Mouse (Mus musculus): Measurements from ENCODE around the gene Zfp882.
"Not testable (repeated sequence)": the region's sequence is repeated elsewhere in the genome, so short reads cannot be mapped to it uniquely, and the experiment has no call there.

Gene Zfp882

GRCm38 (mm10) chr8:71908309-71909261, at the start of gene Zfp882, which contains the start of gene Zfp617:
Zfp882 (plus strand) TSS chr8:71908608.
Zfp617 (plus strand) TSS chr8:71908635.
- peak; percentile 82 for DNase-seq (ENCODE audit: low spot score)

DNA sequence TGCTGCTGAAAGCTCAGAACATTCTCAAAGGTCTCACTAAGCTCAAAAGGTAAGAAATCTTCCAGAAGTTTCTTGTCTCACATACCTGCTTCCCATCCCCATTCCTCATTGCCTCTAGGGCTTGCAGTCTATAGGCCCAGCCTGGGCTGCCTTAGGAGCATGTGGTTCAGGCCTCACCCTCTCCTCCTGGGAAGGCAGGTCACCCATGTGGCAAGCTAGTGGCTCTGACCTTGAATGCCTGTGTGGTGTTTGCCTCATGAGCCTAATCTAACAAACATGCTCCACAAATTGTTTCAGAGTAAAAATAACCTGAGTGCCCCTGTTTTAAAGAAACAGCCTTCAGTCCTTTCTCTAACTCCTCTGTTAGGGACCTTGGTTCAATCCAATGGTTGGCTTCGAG, 46.9 kb upstream of the Zfp882 start:
- not testable (repeated sequence) for DNase-seq (ENCODE audit: low spot score)

DNA sequence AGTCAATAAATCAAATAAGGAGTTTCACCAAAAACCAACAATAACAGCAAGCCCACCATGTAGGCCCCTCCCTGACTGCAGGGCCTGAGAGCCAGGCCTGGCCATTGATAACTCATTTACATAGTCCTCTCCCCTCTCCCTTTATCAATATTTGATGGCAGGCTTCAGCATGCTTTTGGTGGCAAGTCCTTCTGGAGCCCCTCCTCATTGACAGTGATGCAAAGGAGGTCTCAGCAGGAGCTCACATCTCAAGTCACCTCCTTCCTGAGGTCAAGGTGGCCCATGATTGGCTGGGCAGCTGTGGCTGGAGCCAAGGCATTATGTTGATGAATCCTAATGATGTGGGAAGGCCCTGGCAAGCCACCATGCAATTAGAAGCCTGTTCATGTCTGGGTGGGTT, 46.4 kb upstream of the Zfp882 start:
- DNase-seq (ENCODE audit: low spot score) = not testable (repeated sequence)

- peak; percentile 48 for DNase-seq (ENCODE audit: low spot score)
Measured at GRCm38 (mm10) chr8:71881618-71882274, 26.7 kb upstream of the Zfp882 start, which contains the start of gene Zfp709. Zfp709 (plus strand) TSS chr8:71882019.

DNA sequence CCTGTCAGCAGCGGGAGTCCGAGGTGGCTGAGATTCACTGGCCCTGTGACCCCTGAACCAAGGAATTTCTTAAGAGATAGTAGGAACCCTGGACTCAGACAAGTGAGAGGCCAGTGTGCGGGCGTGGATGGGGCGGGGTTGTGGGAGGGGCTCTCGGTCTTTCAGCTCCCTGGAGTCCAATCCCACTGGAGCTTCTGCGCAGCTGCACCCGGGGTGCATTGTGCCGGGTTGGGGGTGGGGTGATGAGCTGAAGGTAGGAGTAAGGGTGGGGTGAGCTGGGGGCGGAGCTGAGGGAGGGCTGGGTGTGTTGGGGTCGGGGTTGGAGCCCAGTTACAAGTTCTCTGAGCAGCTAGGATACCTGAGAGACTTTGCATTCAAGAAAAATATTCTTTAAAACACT, 7.7 kb upstream of the Zfp882 start:
- DNase-seq (ENCODE audit: low spot score) = not testable (repeated sequence)

DNA sequence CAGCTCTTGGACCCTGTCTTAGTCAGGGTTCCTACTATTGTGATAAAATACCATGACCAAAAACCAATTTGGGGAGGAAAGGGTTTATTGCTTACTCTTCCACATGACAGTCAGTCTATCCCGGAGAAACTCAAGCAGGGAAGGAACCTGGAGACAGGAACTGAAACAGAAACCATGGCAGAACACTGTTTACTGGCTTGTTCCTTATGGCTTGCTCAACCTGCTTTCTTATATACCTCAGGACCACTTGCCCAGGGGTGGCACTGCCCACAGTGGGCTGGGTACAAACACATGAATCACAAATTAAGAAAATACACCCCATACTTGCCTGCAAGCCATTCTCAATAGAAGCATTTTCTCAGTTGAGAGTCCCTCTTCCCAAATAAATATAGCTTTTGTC, 5.3 kb upstream of the Zfp882 start:
- not testable (repeated sequence) for DNase-seq (ENCODE audit: low spot score)

DNA sequence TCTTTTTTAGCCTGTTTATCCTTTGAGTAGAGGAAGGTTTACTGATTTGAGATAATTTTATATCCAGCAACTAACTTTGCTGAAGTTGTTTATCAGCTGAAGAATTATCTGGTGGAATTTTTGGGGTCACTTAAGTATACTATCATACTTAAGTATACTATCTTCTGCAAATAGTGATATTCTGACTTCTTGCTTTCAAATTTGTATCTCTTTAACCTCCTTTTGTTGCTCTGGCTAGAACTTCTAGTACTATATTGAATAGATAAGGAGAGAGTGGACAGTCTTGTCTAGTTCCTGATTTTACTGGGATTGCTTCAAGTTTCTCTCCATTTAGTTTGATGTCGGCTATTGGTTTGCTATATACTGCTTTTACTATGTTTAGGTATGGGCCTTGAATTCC, 1.6 kb upstream of the Zfp882 start:
- DNase-seq (ENCODE audit: low spot score) = no peak

DNA sequence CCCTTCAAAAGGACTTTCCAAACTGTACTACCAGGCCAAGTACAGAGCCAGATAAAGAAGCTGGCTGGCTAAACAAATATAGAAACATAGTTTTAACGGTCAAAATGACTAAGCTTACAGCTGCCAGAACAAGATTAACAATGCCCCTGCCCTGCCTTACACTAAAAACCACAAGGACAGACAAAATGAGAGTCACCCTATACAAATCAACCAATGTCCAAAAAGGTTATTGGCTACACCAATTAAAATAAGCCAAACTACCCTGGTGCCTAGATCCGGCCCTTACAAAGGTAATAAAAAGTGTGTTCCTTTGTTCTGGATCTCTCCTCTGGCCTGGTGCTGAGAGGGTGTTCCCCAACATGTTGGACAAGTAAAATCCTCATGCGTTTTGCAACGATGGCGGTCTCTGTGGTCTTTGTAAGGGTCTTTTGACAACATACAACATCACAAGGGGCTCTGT, 580 bp upstream of the Zfp882 start:
- no peak for DNase-seq (ENCODE audit: low spot score)

DNA sequence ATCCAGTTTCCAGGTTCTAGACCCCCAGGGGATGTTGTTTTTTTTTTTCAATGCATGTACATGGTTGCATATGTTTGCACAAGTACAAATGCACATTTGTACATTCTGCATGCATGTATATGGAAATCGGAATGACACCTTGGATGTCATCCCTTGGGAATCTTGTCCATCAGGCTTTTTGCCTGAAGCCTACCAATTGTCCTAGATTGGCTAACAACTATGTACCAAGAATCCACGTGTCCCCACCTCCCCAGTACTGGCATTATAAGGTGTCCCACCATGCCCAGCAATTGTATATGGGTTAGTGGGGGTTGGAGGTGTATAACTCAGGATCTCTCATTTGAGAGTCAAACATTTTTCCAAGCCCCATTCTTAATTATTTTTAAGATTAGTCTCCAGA, 3.9 kb downstream of the Zfp882 start:
- no peak for DNase-seq (ENCODE audit: low spot score)

DNA sequence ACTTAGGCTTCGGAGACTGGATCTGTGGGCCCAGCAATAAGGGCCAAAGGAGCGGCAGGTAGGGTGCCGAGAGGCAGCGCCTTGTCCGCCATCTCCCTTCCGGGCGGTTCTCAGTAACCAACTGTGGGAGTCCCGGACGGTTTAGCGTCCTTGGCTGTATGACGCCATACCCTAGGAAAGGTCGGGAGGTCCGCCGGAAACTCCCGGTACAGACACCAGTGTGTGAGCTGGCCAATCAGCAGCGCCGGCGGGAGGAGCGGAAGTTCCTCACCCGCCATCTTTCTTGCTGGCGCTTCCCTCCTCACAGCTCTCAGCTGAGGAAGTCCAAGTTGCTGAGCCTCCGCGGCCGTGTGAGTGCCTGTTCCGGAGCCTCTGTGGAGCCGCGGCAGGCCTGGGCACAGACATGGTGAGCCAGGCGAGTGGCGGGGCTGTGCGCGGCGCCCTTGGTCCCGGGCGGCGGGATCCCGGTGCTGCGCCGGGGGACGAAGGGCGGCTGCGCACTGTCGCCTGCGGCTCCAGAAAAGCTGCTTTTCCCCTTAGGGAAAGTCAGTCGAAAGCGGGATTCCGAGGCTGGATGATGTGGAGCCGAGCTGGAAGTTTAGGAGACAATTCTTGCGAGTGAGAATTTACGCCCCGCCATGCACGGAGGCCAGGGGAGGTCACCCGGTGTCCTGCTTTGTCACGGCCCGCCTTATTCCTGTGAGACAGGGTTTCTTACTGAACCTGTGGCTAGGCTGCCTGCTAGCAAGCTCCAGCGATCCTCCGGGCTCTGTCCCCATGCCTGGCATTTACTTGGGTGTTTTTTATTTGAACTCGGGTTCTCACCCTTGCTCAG, 14.4 kb downstream of the Zfp882 start:
- DNase-seq (ENCODE audit: low spot score) = peak; percentile 89

DNA sequence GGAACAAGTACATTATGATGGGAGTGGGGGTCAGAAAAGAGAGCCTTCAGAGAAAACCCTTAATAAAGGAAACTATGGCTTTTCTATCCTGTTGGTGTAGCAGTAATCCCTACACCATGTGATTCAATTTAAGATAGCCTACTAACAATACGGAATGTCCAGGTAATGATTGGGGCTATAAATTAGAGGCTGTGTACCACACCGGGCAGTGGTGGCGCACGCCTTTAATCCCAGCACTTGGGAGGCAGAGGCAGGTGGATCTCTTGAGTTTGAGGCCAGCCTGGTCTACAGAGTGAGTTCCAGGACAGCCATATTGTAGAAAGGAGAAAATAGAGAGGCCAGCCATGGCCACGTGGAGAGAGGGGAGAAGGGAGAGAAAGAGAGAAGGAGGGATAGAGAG, 17.4 kb downstream of the Zfp882 start:
- DNase-seq (ENCODE audit: low spot score) = no peak

DNA sequence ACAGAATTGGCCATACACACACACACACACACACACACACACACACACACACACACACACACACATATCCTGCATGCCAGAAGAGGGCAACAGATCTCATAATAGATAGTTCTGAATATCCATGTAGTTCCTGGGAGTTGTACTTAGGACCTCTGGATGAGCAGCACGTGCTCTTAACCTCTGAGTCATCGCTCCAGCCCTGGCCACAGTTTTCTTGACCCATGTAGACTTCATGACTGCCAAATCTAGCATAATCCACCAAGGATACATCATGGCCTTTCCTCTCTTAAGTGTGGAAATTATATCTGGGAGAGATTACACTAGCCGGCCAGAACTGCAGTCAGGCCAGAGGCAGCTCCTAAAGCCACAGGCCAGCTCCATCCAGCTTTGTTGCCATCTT, 18.1 kb downstream of the Zfp882 start:
- DNase-seq (ENCODE audit: low spot score) = no peak

- DNase-seq (ENCODE audit: low spot score) = no peak
Measured at GRCm38 (mm10) chr8:71927779-71928178, 19.4 kb downstream of the Zfp882 start.

GRCm38 (mm10) chr8:71938037-71938436, 29.6 kb downstream of the Zfp882 start:
- DNase-seq (ENCODE audit: low spot score) = not testable (repeated sequence)

DNA sequence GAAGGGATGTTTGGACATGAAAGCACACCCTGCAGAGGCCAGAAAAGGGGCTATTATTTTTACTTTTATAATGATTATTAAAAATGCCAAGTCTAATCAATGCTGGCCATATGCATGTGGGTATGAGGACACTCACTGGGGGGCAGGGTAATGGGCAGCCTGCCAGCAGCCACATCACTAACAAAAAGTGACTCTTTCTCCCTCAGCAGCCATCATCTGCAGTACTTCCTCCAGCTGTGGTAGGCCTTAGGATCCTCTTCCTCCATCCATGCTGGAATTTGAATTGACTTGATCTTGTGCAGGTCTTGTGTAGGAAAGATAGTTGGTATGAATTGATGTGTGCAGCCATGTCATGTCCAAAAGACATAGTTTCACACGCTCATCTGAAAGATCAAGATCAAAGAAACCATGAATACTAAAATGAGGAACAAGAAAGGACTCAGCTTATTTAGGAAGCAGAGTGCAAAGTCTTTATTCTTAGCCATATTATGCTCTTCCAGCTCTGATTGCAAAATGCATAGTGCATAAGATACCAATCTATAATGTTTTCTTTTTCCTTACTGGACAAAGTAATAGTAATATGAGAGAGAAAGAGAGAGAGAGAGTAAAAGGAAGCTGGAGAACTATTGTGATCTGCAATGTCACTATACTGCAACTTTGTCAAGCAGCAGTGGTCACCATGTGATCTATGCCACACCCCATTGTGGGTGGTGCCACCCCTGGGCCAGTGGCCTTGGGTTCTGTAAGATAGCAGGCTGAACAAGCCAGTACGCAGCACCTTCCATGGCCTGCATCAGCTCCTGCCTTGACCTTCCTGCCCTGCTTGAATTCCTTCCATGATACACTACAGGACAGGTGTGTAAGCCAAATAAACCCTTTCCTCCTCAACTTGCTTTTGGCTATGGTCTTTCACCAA, 32.1 kb downstream of the Zfp882 start:
- DNase-seq (ENCODE audit: low spot score) = no peak

DNA sequence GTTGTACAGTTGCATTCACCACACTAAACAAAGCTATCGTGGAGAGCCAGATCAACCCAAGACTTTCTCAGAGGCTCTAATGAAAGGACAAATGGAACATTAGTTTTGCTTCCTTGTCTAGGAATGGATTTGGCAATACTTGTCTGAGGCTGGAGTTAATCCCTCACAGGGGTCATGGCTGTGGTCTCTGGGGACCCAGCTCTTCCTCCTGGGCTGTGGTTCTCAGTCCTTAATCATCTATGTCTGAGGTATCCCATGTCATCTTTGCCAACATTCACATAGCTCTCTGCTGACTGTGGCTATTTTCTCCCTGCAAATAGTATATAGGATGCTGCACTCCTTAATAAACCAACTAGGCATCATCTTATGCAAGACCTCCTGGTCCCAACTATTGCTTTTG, 33.4 kb downstream of the Zfp882 start:
- no peak for DNase-seq (ENCODE audit: low spot score)

DNA sequence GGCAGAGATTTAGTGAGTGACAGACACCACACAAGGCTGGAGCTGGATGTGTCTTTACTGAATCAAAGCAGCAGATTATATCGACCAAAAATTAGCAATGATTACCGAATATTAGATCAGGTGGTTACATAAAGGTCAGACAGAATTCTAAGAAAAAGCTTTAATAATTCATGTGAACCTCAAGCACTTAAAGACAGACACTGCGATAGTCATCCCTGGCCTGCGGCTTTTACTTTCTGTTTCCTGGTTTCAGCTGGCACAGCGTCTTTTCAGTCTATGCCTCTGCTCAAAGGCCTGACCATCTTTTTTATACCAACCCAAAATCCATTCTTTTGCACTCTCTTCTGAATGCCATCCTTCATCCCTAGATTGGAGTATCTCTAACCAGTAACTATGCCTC, 40.2 kb downstream of the Zfp882 start:
- DNase-seq (ENCODE audit: low spot score) = no peak

DNA sequence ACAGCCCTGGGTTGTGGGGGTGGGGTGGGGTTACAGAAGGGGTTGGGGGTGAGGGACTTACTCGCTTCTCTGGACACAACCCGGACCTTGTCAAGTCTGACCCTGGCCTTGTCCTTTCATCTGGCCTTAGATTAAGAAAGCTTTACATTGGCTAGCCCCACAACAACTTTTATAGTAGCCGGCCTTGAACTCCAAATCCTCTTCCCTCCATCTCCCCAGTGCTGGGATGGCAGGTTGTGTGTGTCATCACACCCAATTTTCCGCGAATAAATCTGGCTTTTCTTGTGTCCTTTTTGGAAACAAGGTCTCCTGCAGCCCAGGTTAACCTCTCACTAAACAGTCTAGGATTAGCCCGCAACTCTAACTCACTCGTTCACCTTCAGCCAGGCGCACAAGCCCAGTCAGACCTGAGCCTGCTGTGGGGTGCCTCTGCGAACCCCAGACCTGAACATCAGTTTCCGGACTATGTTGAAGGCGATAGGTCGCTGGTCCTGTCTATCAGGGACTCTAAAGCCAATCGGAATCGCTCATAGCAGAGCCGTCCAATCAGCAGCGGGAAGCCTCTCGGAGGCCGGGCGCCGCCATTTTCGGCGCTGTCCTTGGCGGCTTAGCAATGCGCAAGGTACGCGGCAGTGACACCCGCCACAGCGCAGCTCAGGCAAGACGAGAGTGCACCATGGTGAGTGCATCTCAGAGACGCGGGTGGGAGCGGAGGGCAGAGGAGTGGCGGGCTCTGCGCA, 42.2 kb downstream of the Zfp882 start, which contains the start of gene Zfp961:
Gene Zfp961, plus strand, starts transcription at position 557 of the 740 bp plus-strand sequence.
- DNase-seq (ENCODE audit: low spot score) = peak; percentile 98

DNA sequence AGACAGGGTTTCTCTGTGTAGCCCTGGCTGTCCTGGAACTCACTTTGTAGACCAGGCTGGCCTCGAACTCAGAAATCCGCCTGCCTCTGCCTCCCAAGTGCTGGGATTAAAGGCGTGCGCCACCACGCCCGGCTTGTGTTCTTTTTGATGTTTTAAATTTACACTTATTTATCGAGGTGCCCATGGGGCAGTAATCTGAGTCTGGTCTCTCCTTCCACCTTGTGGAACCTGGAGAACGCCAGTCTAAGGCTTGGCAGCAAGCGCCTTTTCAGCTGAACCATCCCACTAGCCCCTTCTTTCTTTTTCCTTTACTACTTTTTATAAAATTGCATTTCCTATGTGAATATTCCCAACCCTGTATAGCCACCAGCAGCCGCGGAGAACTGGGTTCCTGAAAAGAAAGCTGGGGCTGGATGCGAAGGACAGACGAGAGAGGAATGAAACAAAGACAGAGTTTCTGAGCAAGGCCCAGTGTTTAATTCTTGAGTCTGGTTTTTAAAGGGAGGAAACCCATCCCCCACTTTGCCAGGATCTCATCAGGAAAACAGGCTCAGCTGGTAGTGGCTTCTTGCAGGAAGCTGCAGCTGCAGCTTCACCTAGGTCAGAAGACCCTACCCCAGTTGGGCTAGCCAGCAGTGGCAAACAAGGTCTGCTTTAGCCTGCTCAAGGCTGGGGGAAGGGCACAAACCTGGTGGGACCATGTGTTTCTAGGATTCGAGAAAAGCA, 43.2 kb downstream of the Zfp882 start:
- DNase-seq (ENCODE audit: low spot score) = no peak

All from layer of hippocampus, adult 9-10 months (tissue).